Mouse (Mus musculus): ENCODE data around the gene Rab37. TPM values are rescaled to one million over a fixed set of nuclear protein-coding genes. Genes with fewer than 3 reads are reported as not detected.

Gene Rab37
- polyA plus RNA-seq, 1 experiment = 44.4 TPM

- DNase-seq = no peak
- H3K4me1 ChIP-seq (ENCODE audit: control insufficient read depth, insufficient read depth, low read length) = no peaks in the 10 kb centered on the region; the same call in 1 of the 2 replicates
- TF ChIP-seq POLR2A (IDR thresholded peaks at IDR 0.05; ENCODE audit: borderline replicate concordance, insufficient read depth, low read length) (no peak), CTCF (IDR thresholded peaks at IDR 0.05; ENCODE audit: borderline replicate concordance, insufficient read depth, low read depth, low read length) (no peak)
- WGBS = 66% methylated on average over 5 of the region's 5 CpGs
- no peaks in the 10 kb centered on the region for H3K27me3 ChIP-seq (ENCODE audit: control insufficient read depth, insufficient read depth, low read length)
- H3K4me3 ChIP-seq (replicated peaks; ENCODE audit: insufficient read depth, low read depth, low read length) = no peak within 1 kb of the TSS
- H3K27ac ChIP-seq (ENCODE audit: insufficient read depth, low read length) = no peak within 1 kb of the TSS
Observed at GRCm38 (mm10) chr11:115062077-115062476, 29.2 kb upstream of the Rab37 start, which contains the start of gene Cd300e. Gene Cd300e (minus strand): TSS chr11:115062177.

DNA sequence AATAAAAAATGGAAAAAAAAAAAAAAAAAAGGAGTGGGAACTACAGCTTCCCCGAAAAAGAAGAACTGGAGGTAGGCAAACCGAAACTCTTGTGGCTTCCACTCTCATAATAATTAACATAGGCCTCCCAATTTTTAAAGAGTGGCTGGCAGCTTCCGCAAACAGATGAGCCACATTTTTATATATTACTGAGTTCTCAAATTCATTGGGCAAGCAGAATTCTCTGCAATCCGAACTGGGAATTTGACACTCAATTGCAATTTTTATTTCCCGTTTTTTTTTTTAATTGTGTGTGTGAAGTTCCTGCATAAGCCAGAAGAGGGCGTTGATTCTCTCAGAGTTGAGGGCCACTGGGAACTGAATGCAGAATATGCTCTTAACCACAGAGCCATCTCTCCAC is 24.5 kb upstream of the Rab37 start:
- TF ChIP-seq POLR2A (IDR thresholded peaks at IDR 0.05; ENCODE audit: borderline replicate concordance, insufficient read depth, low read length) (no peak), CTCF (IDR thresholded peaks at IDR 0.05; ENCODE audit: borderline replicate concordance, insufficient read depth, low read depth, low read length) (peak; percentile 15; the same call in 1 of the 2 replicates)
- Histone ChIP-seq H3K4me3 (replicated peaks; ENCODE audit: insufficient read depth, low read depth, low read length) (no peak overlapping the region), H3K27me3 (ENCODE audit: control insufficient read depth, insufficient read depth, low read length) (no peaks in the 10 kb centered on the region), H3K4me1 (ENCODE audit: control insufficient read depth, insufficient read depth, low read length) (peaks cover 11% of the 10 kb centered on the region), H3K27ac (ENCODE audit: insufficient read depth, low read length) (no peak overlapping the region)
- WGBS = 82% methylated on average over 6 of the region's 6 CpGs
- no peak for DNase-seq

DNA sequence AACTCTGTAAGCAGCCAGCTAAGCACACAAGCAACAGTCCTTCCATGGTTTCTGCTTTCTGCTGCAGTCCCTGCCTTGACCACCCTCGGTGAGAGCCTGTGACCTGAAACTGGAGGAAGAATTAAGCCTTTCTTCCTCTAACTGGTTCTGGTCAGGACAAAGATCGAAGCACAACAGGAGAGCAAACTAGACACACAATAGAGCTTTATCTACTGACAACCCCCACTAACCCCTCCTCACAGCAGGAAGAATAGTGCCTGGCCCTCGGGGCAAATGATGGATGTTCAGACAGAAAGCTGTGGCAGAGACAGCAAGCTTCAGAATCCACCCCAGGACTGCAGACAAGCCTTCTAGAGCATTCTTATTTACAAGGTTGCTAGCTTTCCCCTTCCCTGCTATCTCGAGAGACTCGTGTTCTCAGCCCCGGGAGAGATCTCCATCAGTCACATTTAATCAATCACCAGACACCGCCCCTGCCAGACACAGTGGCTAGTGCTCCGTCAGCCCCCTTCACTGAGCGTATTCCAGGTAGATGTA is 20.1 kb upstream of the Rab37 start:
- Histone ChIP-seq H3K27ac (ENCODE audit: insufficient read depth, low read length) (no peak overlapping the region), H3K4me1 (ENCODE audit: control insufficient read depth, insufficient read depth, low read length) (peaks cover 25% of the 10 kb centered on the region), H3K4me3 (replicated peaks; ENCODE audit: insufficient read depth, low read depth, low read length) (no peak overlapping the region), H3K27me3 (ENCODE audit: control insufficient read depth, insufficient read depth, low read length) (no peaks in the 10 kb centered on the region)
- WGBS = 43% methylated on average over 9 of the region's 9 CpGs
- no peak for TF ChIP-seq POLR2A (IDR thresholded peaks at IDR 0.05; ENCODE audit: borderline replicate concordance, insufficient read depth, low read length)
- no peak for TF ChIP-seq CTCF (IDR thresholded peaks at IDR 0.05; ENCODE audit: borderline replicate concordance, insufficient read depth, low read depth, low read length)
- no peak for DNase-seq

- 38% methylated on average over 14 of the region's 14 CpGs for WGBS
- H3K27ac ChIP-seq (ENCODE audit: insufficient read depth, low read length) = no peak overlapping the region; the same call in 1 of the 2 replicates
- DNase-seq = no peak
- no peak overlapping the region for H3K4me3 ChIP-seq (replicated peaks; ENCODE audit: insufficient read depth, low read depth, low read length)
- H3K27me3 ChIP-seq (ENCODE audit: control insufficient read depth, insufficient read depth, low read length) = no peaks in the 10 kb centered on the region
- no peak for TF ChIP-seq POLR2A (IDR thresholded peaks at IDR 0.05; ENCODE audit: borderline replicate concordance, insufficient read depth, low read length)
- no peak for TF ChIP-seq CTCF (IDR thresholded peaks at IDR 0.05; ENCODE audit: borderline replicate concordance, insufficient read depth, low read depth, low read length)
- H3K4me1 ChIP-seq (ENCODE audit: control insufficient read depth, insufficient read depth, low read length) = peaks cover 25% of the 10 kb centered on the region
Observed at GRCm38 (mm10) chr11:115071631-115072294, 19.5 kb upstream of the Rab37 start.

GRCm38 (mm10) chr11:115073002-115073401 is 18.2 kb upstream of the Rab37 start:
- Histone ChIP-seq H3K4me3 (replicated peaks; ENCODE audit: insufficient read depth, low read depth, low read length) (no peak overlapping the region), H3K27me3 (ENCODE audit: control insufficient read depth, insufficient read depth, low read length) (no peaks in the 10 kb centered on the region), H3K27ac (ENCODE audit: insufficient read depth, low read length) (no peak overlapping the region), H3K4me1 (ENCODE audit: control insufficient read depth, insufficient read depth, low read length) (peaks cover 22% of the 10 kb centered on the region)
- TF ChIP-seq CTCF (IDR thresholded peaks at IDR 0.05; ENCODE audit: borderline replicate concordance, insufficient read depth, low read depth, low read length) (no peak), POLR2A (IDR thresholded peaks at IDR 0.05; ENCODE audit: borderline replicate concordance, insufficient read depth, low read length) (no peak)
- DNase-seq = no peak
- WGBS = 53% methylated on average over 5 of the region's 5 CpGs

- no peak for DNase-seq
- Histone ChIP-seq H3K4me3 (replicated peaks; ENCODE audit: insufficient read depth, low read depth, low read length) (no peak overlapping the region), H3K4me1 (ENCODE audit: control insufficient read depth, insufficient read depth, low read length) (peaks cover 22% of the 10 kb centered on the region), H3K27ac (ENCODE audit: insufficient read depth, low read length) (no peak overlapping the region), H3K27me3 (ENCODE audit: control insufficient read depth, insufficient read depth, low read length) (no peaks in the 10 kb centered on the region)
- TF ChIP-seq CTCF (IDR thresholded peaks at IDR 0.05; ENCODE audit: borderline replicate concordance, insufficient read depth, low read depth, low read length) (no peak), POLR2A (IDR thresholded peaks at IDR 0.05; ENCODE audit: borderline replicate concordance, insufficient read depth, low read length) (no peak)
- 90% methylated on average over 7 of the region's 7 CpGs for WGBS
Observed at GRCm38 (mm10) chr11:115075407-115075806, 15.8 kb upstream of the Rab37 start.

- Histone ChIP-seq H3K4me3 (replicated peaks; ENCODE audit: insufficient read depth, low read depth, low read length) (no peak overlapping the region), H3K27ac (ENCODE audit: insufficient read depth, low read length) (no peak overlapping the region), H3K4me1 (ENCODE audit: control insufficient read depth, insufficient read depth, low read length) (peaks cover 22% of the 10 kb centered on the region), H3K27me3 (ENCODE audit: control insufficient read depth, insufficient read depth, low read length) (no peaks in the 10 kb centered on the region)
- WGBS = 87% methylated on average over 5 of the region's 5 CpGs
- no peak for DNase-seq
- no peak for TF ChIP-seq CTCF (IDR thresholded peaks at IDR 0.05; ENCODE audit: borderline replicate concordance, insufficient read depth, low read depth, low read length)
- no peak for TF ChIP-seq POLR2A (IDR thresholded peaks at IDR 0.05; ENCODE audit: borderline replicate concordance, insufficient read depth, low read length)
Observed at GRCm38 (mm10) chr11:115075859-115076258, 15.4 kb upstream of the Rab37 start.

DNA sequence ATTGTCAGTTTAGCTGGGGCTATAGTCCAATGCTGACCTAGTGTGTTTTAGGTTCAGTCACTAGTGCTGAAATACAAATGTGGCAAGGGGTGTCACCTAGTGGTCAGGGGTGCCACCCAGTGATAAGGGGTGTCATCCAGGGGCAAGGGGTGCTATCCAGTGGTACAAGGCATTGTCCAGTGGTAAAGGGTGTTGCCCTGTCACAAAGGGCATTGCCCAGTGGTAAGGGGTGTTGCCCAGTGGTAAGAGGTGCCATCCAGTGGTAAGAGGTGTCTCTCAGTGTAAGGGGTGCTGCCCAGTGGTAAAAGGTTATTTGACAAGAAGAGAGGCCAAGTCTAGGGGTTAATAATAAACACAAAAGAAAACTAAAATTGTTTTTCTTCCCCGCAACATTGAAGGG is 13.8 kb upstream of the Rab37 start:
- TF ChIP-seq POLR2A (IDR thresholded peaks at IDR 0.05; ENCODE audit: borderline replicate concordance, insufficient read depth, low read length) (no peak), CTCF (IDR thresholded peaks at IDR 0.05; ENCODE audit: borderline replicate concordance, insufficient read depth, low read depth, low read length) (no peak)
- no peak overlapping the region for H3K4me3 ChIP-seq (replicated peaks; ENCODE audit: insufficient read depth, low read depth, low read length)
- no peaks in the 10 kb centered on the region for H3K27me3 ChIP-seq (ENCODE audit: control insufficient read depth, insufficient read depth, low read length)
- 94% methylated on average over 1 of the region's 1 CpGs for WGBS
- peaks cover 11% of the 10 kb centered on the region for H3K4me1 ChIP-seq (ENCODE audit: control insufficient read depth, insufficient read depth, low read length)
- DNase-seq = no peak
- H3K27ac ChIP-seq (ENCODE audit: insufficient read depth, low read length) = no peak overlapping the region
